Mouse (Mus musculus): ENCODE measurements around the gene Cyp4f37. TPM values are rescaled to one million over a fixed set of nuclear protein-coding genes. Genes with fewer than 3 reads are reported as not detected.
"Not testable (repeated sequence)": the region's sequence is repeated elsewhere in the genome, so short reads cannot be mapped to it uniquely, and the experiment has no call there.

Gene Cyp4f37
- 0.15 TPM in 1 of 2 replicates, not detected in the other for polyA plus RNA-seq (2012; ENCODE audit: insufficient read depth, low replicate concordance)

- H3K4me1 ChIP-seq: peaks cover 14% of the 10 kb centered on the region; the same call in 1 of the 2 replicates
- H3K4me3 ChIP-seq (replicated peaks): peak within 1 kb of the TSS; percentile 75
- peaks cover 43% of the 10 kb centered on the region for H3K9me3 ChIP-seq
- not testable (repeated sequence) for H3K36me3 ChIP-seq (replicated peaks; ENCODE audit: low read length); H3K27me3 ChIP-seq (replicated peaks)
These were observed at the start of gene Cyp4f37 for GRCm38 (mm10) chr17:32621018-32621417. Gene Cyp4f37 (plus strand): TSS chr17:32621309.

DNA sequence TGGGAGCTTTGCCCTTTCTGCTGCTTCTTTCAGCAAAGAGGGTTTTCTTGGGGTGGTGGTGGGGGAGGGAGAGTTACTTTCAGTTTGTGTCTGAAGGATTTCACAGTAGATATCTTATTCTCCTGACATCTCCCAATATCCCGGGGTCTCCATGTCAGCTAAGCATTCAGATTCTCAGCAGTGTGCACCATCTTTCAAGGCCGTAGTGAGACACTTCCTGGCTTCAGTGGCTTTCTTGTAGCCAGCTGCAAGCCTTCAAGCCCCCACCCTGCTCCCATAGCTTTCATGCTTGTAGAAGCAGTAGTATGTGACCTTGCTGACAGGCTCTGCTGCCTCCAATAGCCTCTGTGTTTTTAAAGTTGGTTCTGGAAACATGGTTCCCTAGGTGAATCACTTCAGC is 47.8 kb upstream of the Cyp4f37 start:
- H3K4me1 ChIP-seq; H3K9me3 ChIP-seq; H3K27me3 ChIP-seq (replicated peaks); H3K36me3 ChIP-seq (replicated peaks; ENCODE audit: low read length); H3K4me3 ChIP-seq (replicated peaks): not testable (repeated sequence)

- H3K27me3 ChIP-seq (replicated peaks): peaks cover 2% of the 10 kb centered on the region
- H3K36me3 ChIP-seq (replicated peaks; ENCODE audit: low read length): no peaks in the 10 kb centered on the region
These were observed 43.5 kb upstream of the Cyp4f37 start for GRCm38 (mm10) chr17:32577496-32578186.

DNA sequence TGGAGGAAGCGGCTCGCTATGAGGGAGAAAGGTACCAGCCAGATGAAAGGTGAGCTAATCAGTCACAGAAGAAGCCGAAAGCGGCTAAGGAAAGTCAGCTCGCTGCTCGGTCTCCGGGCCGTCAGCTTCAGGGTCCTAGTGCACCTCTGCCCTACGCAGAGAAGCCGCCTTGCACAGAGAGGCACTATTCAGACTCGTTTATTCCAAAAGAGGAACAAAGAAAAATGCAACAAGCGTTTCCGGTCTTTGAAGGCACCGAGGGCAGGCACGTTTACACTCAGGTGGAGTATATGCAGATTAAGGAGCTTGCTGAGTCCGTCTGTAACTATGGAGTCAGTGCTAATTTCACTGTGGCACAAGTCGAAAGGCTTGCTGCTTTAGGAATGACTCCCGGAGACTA is 24.6 kb upstream of the Cyp4f37 start:
- no peaks in the 10 kb centered on the region for H3K36me3 ChIP-seq (replicated peaks; ENCODE audit: low read length)
- no peak overlapping the region for H3K4me3 ChIP-seq (replicated peaks)
- H3K9me3 ChIP-seq: peaks cover 26% of the 10 kb centered on the region
- 0 out of 2 replicates have a peak, but pooled peaks cover 5% of the 10 kb centered on the region for H3K4me1 ChIP-seq
- no peaks in the 10 kb centered on the region for H3K27me3 ChIP-seq (replicated peaks)
- no peak for TF ChIP-seq GATA1 (IDR thresholded peaks at IDR 0.05; ENCODE audit: borderline replicate concordance, low read length)
- TF ChIP-seq FLI1 (IDR thresholded peaks at IDR 0.05; ENCODE audit: low read length): no peak

More at GRCm38 (mm10) chr17:32577496-32578186, 43.5 kb upstream of the Cyp4f37 start:
- peaks cover 17% of the 10 kb centered on the region for H3K9me3 ChIP-seq
- H3K4me1 ChIP-seq: peaks cover 6% of the 10 kb centered on the region; the same call in 1 of the 2 replicates
- H3K4me3 ChIP-seq (replicated peaks): no peak overlapping the region
- TF ChIP-seq GATA1 (IDR thresholded peaks at IDR 0.05; ENCODE audit: borderline replicate concordance, low read length) (no peak), FLI1 (IDR thresholded peaks at IDR 0.05; ENCODE audit: low read length) (no peak)

GRCm38 (mm10) chr17:32608055-32608454 is 13.1 kb upstream of the Cyp4f37 start:
- TF ChIP-seq FLI1 (IDR thresholded peaks at IDR 0.05; ENCODE audit: low read length) (no peak), GATA1 (IDR thresholded peaks at IDR 0.05; ENCODE audit: borderline replicate concordance, low read length) (no peak)
- Histone ChIP-seq H3K27me3 (replicated peaks) (no peaks in the 10 kb centered on the region), H3K36me3 (replicated peaks; ENCODE audit: low read length) (no peaks in the 10 kb centered on the region), H3K4me1 (peaks cover 12% of the 10 kb centered on the region; the same call in 1 of the 2 replicates), H3K9me3 (no peaks in the 10 kb centered on the region), H3K4me3 (replicated peaks) (no peak overlapping the region)

- not testable (repeated sequence) for H3K36me3 ChIP-seq (replicated peaks; ENCODE audit: low read length)
These were observed 10.9 kb upstream of the Cyp4f37 start for GRCm38 (mm10) chr17:32610231-32610630.

DNA sequence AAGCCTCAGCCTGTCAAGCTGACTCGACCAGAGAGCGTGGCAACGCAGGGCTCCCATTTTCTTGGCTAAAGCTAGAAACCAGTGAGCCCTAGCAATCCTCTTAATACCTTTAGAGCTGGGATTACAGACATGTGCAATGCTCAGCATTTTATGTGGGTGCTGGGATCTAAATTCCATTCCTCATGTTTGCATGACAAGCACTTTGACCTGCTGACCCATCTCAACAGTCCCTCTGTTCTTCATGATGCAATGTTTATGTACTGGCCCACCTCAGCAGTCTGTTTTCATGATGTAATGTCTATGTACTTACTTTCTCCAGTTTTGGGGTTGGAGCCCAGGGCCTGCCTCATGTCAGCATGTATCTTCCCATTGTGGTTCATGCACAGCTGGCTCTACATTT is 10.2 kb upstream of the Cyp4f37 start:
- Histone ChIP-seq H3K4me3 (replicated peaks) (no peak overlapping the region), H3K4me1 (peaks cover 12% of the 10 kb centered on the region; the same call in 1 of the 2 replicates), H3K9me3 (peaks cover 4% of the 10 kb centered on the region), H3K36me3 (replicated peaks; ENCODE audit: low read length) (no peaks in the 10 kb centered on the region), H3K27me3 (replicated peaks) (no peaks in the 10 kb centered on the region)
- TF ChIP-seq GATA1 (IDR thresholded peaks at IDR 0.05; ENCODE audit: borderline replicate concordance, low read length): no peak
- no peak for TF ChIP-seq FLI1 (IDR thresholded peaks at IDR 0.05; ENCODE audit: low read length)

More at GRCm38 (mm10) chr17:32610231-32610630, 10.9 kb upstream of the Cyp4f37 start:
- H3K9me3 ChIP-seq; H3K4me3 ChIP-seq (replicated peaks); H3K27me3 ChIP-seq (replicated peaks): not testable (repeated sequence)
- H3K4me1 ChIP-seq: peaks cover 12% of the 10 kb centered on the region; the same call in 1 of the 2 replicates

DNA sequence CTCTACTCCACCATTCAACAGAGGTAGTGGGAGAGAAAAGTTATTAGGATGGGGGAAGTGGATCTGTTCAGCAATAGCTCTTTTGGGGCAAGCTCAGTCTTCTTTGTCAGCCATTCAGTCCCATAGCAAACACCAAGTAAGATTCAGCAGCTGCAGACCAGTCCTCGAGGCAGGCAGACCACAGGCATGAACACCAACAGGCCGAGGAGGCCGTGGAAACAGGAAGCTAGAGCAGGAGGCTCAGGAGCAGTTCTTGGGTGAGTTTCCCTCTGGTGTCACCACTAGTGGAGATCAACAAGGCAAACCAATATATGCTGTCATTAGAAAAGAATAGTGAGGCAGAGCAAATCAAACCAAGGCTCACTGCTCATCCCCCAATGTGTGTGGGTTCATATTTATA is 8.7 kb upstream of the Cyp4f37 start:
- no peak for TF ChIP-seq GATA1 (IDR thresholded peaks at IDR 0.05; ENCODE audit: borderline replicate concordance, low read length)
- TF ChIP-seq FLI1 (IDR thresholded peaks at IDR 0.05; ENCODE audit: low read length): no peak
- Histone ChIP-seq H3K36me3 (replicated peaks; ENCODE audit: low read length) (no peaks in the 10 kb centered on the region), H3K9me3 (peaks cover 12% of the 10 kb centered on the region), H3K4me1 (peaks cover 12% of the 10 kb centered on the region; the same call in 1 of the 2 replicates), H3K27me3 (replicated peaks) (no peaks in the 10 kb centered on the region), H3K4me3 (replicated peaks) (no peak overlapping the region)

- Histone ChIP-seq H3K4me3 (replicated peaks) (no peak overlapping the region), H3K36me3 (replicated peaks; ENCODE audit: low read length) (no peaks in the 10 kb centered on the region), H3K4me1 (peaks cover 14% of the 10 kb centered on the region), H3K27me3 (replicated peaks) (no peaks in the 10 kb centered on the region), H3K9me3 (peaks cover 48% of the 10 kb centered on the region)
- TF ChIP-seq FLI1 (IDR thresholded peaks at IDR 0.05; ENCODE audit: low read length) (no peak), GATA1 (IDR thresholded peaks at IDR 0.05; ENCODE audit: borderline replicate concordance, low read length) (no peak)
These were observed 3.9 kb upstream of the Cyp4f37 start for GRCm38 (mm10) chr17:32617252-32617651.

- not testable (repeated sequence) for H3K9me3 ChIP-seq; H3K36me3 ChIP-seq (replicated peaks; ENCODE audit: low read length); H3K27me3 ChIP-seq (replicated peaks); H3K4me3 ChIP-seq (replicated peaks); H3K4me1 ChIP-seq
These were observed 8.6 kb downstream of the Cyp4f37 start for GRCm38 (mm10) chr17:32629726-32630125.

DNA sequence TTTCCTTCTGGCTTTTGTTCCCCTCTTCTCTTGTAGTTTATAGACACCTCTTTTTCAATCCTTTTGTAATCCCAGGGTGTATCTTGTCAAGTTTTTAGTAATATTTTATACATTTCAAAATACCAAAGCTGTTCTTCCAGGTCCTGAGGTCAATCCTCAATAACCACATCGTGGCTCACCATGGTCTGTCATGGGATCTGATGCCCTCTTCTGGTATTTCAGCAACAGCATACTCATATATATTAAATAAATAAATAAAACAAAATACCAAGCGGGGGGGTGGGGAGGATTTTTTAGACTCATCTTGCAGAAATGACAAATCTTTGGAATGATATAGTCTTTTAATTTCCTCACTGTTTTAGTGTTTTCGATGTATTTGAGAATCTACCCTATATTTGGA is 10.8 kb downstream of the Cyp4f37 start:
- no peak for TF ChIP-seq FLI1 (IDR thresholded peaks at IDR 0.05; ENCODE audit: low read length)
- no peak for TF ChIP-seq GATA1 (IDR thresholded peaks at IDR 0.05; ENCODE audit: borderline replicate concordance, low read length)
- H3K4me1 ChIP-seq: peaks cover 26% of the 10 kb centered on the region
- no peak overlapping the region for H3K4me3 ChIP-seq (replicated peaks)
- peaks cover 8% of the 10 kb centered on the region for H3K27me3 ChIP-seq (replicated peaks)
- H3K36me3 ChIP-seq (replicated peaks; ENCODE audit: low read length): no peaks in the 10 kb centered on the region
- peaks cover 3% of the 10 kb centered on the region; the same call in 1 of the 2 replicates for H3K9me3 ChIP-seq

- peak overlapping the region; percentile 81 for H3K4me3 ChIP-seq (replicated peaks)
- not testable (repeated sequence) for H3K36me3 ChIP-seq (replicated peaks; ENCODE audit: low read length); H3K9me3 ChIP-seq; H3K27me3 ChIP-seq (replicated peaks)
- peaks cover 33% of the 10 kb centered on the region for H3K4me1 ChIP-seq
These were observed 13.3 kb downstream of the Cyp4f37 start for GRCm38 (mm10) chr17:32634242-32634971.

Data from megakaryocyte, embryonic 14.5 days (primary cell).